In the genomic region with DNA sequence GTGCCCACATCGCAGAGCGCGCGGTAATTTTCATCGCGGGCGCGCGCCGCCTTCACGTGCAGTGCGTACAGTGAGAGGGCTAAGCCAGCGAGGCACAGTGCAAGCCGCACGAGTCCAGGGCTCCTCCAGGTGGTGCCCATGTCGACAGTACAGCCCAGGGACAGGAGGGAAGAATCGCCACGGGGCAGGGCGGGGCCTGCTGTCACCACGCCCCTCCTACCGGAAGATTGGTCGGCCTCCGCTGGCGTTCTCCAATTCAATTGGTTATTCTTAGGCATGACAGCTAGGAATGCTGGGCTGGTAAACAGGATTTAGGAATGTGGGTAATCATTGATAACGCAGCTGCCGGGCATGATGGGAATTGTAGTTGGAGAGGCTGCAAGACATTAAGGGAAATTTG, we compare ENCODE assay signal across 8 mouse cellular contexts. TPM values are rescaled to one million over a fixed set of nuclear protein-coding genes. Genes with fewer than 3 reads are reported as not detected.
DNase-seq lines count a peak whose midpoint lies in the region; ATAC-seq and TF ChIP-seq lines count a peak whose summit lies in the region.

A gene (minus strand): TSS at position 13 of the 400 bp plus-strand sequence.
A gene (minus strand): TSS at position 176 of the 400 bp plus-strand sequence.

- no peaks in the 10 kb centered on the region for H3K9me3 ChIP-seq in heart, embryonic 10.5 days
- no peaks in the 10 kb centered on the region for H3K9me3 ChIP-seq in kidney, embryonic 14.5 days (ENCODE audit: control insufficient read depth, low read length)
- H3K9me3 ChIP-seq in limb, embryonic 14.5 days (ENCODE audit: control insufficient read depth, low read length) = no peaks in the 10 kb centered on the region
- no peaks in the 10 kb centered on the region for H3K9me3 ChIP-seq in midbrain, embryonic 16.5 days (replicated peaks; ENCODE audit: control insufficient read depth, low read length, poor library complexity, severe bottlenecking)

- peak within 1 kb of the TSS; percentile 72 for H3K9ac ChIP-seq in kidney, embryonic 14.5 days (ENCODE audit: low read depth, low read length)
- H3K9ac ChIP-seq in limb, embryonic 14.5 days (ENCODE audit: low read depth, low read length, severe bottlenecking) = peak within 1 kb of the TSS; percentile 58
- H3K9ac ChIP-seq in midbrain, embryonic 16.5 days (ENCODE audit: low read depth, low read length) = peak within 1 kb of the TSS; percentile 77

- H3K4me1 ChIP-seq in embryonic fibroblast, embryonic 13.5 days (ENCODE audit: control insufficient read depth, insufficient read depth, low read length) = no peaks in the 10 kb centered on the region
- peaks cover 13% of the 10 kb centered on the region for H3K4me1 ChIP-seq in heart, embryonic 10.5 days
- H3K4me1 ChIP-seq in kidney, embryonic 14.5 days (ENCODE audit: control insufficient read depth, insufficient read depth, low read length) = peaks cover 7% of the 10 kb centered on the region; the same call in 1 of the 2 replicates
- H3K4me1 ChIP-seq in limb, embryonic 14.5 days (ENCODE audit: control insufficient read depth, insufficient read depth, low read length) = peaks cover 4% of the 10 kb centered on the region
- H3K4me1 ChIP-seq in midbrain, embryonic 16.5 days (ENCODE audit: control insufficient read depth, insufficient read depth, low read length) = peaks cover 8% of the 10 kb centered on the region
- H3K4me1 ChIP-seq in spleen, adult 2 months (ENCODE audit: control insufficient read depth, insufficient read depth, insufficient read length) = peaks cover 2% of the 10 kb centered on the region; the same call in 1 of the 2 replicates

- whole genome bisulfite sequencing in heart, embryonic 10.5 days = under 1% methylated on average over 26 of the region's 26 CpGs
- WGBS in kidney, embryonic 14.5 days = under 1% methylated on average over 26 of the region's 26 CpGs
- WGBS in limb, embryonic 14.5 days = under 1% methylated on average over 26 of the region's 26 CpGs
- 0% methylated on average over 26 of the region's 26 CpGs for WGBS in midbrain, embryonic 16.5 days
- WGBS in spleen, adult 2 months = under 1% methylated on average over 26 of the region's 26 CpGs

- TF ChIP-seq CTCF in embryonic fibroblast, embryonic 13.5 days (IDR thresholded peaks at IDR 0.05; ENCODE audit: borderline replicate concordance, insufficient read depth, low read length) = peak; percentile 73; the same call in 1 of the 2 replicates
- 0 out of 2 replicates have a peak, but pooled peaks have one; percentile 11 for TF ChIP-seq CTCF in spleen, adult 2 months (IDR thresholded peaks at IDR 0.05; ENCODE audit: extremely low read depth, insufficient read depth, insufficient read length, insufficient replicate concordance)

- TF ChIP-seq POLR2A in embryonic fibroblast, embryonic 13.5 days (IDR thresholded peaks at IDR 0.05; ENCODE audit: low read depth, low read length) = peak; percentile 91
- TF ChIP-seq POLR2A in limb, embryonic 14.5 days (IDR thresholded peaks at IDR 0.05; ENCODE audit: borderline replicate concordance, extremely low read depth, insufficient read depth, insufficient read length) = 0 out of 2 replicates have a peak, but pooled peaks have one; percentile 40
- no peak for TF ChIP-seq POLR2A in spleen, adult 2 months (IDR thresholded peaks at IDR 0.05; ENCODE audit: low read depth, low read length)

- peak within 1 kb of the TSS; percentile 88 for H3K4me2 ChIP-seq in kidney, embryonic 14.5 days (replicated peaks; ENCODE audit: low read depth, low read length)
- H3K4me2 ChIP-seq in limb, embryonic 14.5 days (replicated peaks; ENCODE audit: low read depth, low read length, severe bottlenecking) = peak within 1 kb of the TSS; percentile 63
- H3K4me2 ChIP-seq in midbrain, embryonic 16.5 days (ENCODE audit: low read length) = peak within 1 kb of the TSS; percentile 82

- H3K36me3 ChIP-seq in heart, embryonic 10.5 days = peaks cover 17% of the 10 kb centered on the region
- H3K36me3 ChIP-seq in kidney, embryonic 14.5 days (ENCODE audit: control insufficient read depth, insufficient read depth, low read length) = peaks cover 16% of the 10 kb centered on the region; the same call in 1 of the 2 replicates
- peaks cover 28% of the 10 kb centered on the region for H3K36me3 ChIP-seq in limb, embryonic 14.5 days (ENCODE audit: control insufficient read depth, insufficient read depth, low read length)
- H3K36me3 ChIP-seq in midbrain, embryonic 16.5 days (ENCODE audit: control insufficient read depth, insufficient read depth, low read length) = peaks cover 11% of the 10 kb centered on the region
- no peaks in the 10 kb centered on the region; the same call in 1 of the 2 replicates for H3K36me3 ChIP-seq in spleen, adult 2 months (ENCODE audit: control insufficient read depth, insufficient read depth, low read length)

- peak; percentile 97 for ATAC-seq in kidney, embryonic 14.5 days (ENCODE audit: low FRiP score, low TSS enrichment)
- peak; percentile 96 for ATAC-seq in limb, embryonic 14.5 days (ENCODE audit: low FRiP score, low read depth)
- peak; percentile 97 for ATAC-seq in midbrain, embryonic 16.5 days

- peak within 1 kb of the TSS; percentile 64 for H3K4me3 ChIP-seq in embryonic fibroblast, embryonic 13.5 days (ENCODE audit: insufficient read depth, low read length)
- H3K4me3 ChIP-seq in heart, embryonic 10.5 days = peak within 1 kb of the TSS; percentile 72
- peak within 1 kb of the TSS; percentile 70 for H3K4me3 ChIP-seq in kidney, embryonic 14.5 days (ENCODE audit: low read length)
- H3K4me3 ChIP-seq in limb, embryonic 14.5 days (replicated peaks; ENCODE audit: low read length) = peak within 1 kb of the TSS; percentile 50
- H3K4me3 ChIP-seq in midbrain, embryonic 16.5 days (ENCODE audit: low read depth, low read length) = peak within 1 kb of the TSS; percentile 69
- H3K4me3 ChIP-seq in spleen, adult 2 months (ENCODE audit: extremely low read depth, insufficient read depth, insufficient read length) = peak within 1 kb of the TSS; percentile 57

- no peak within 1 kb of the TSS; the same call in 1 of the 2 replicates for H3K27ac ChIP-seq in embryonic fibroblast, embryonic 13.5 days (ENCODE audit: insufficient read depth, low read length)
- peak within 1 kb of the TSS; percentile 86 for H3K27ac ChIP-seq in heart, embryonic 10.5 days
- peak within 1 kb of the TSS; percentile 71 for H3K27ac ChIP-seq in kidney, embryonic 14.5 days (ENCODE audit: low read depth, low read length)
- H3K27ac ChIP-seq in limb, embryonic 14.5 days (replicated peaks; ENCODE audit: low read depth, low read length) = peak within 1 kb of the TSS; percentile 53
- H3K27ac ChIP-seq in midbrain, embryonic 16.5 days (ENCODE audit: low read length) = peak within 1 kb of the TSS; percentile 84
- H3K27ac ChIP-seq in spleen, adult 2 months (ENCODE audit: insufficient read depth, low read length) = peak within 1 kb of the TSS; percentile 30

- H3K27me3 ChIP-seq in heart, embryonic 10.5 days (ENCODE audit: insufficient read depth, poor library complexity, severe bottlenecking) = no peaks in the 10 kb centered on the region
- H3K27me3 ChIP-seq in kidney, embryonic 14.5 days (ENCODE audit: control insufficient read depth, insufficient read depth, low read length) = no peaks in the 10 kb centered on the region
- H3K27me3 ChIP-seq in limb, embryonic 14.5 days (ENCODE audit: control insufficient read depth, insufficient read depth, low read length) = no peaks in the 10 kb centered on the region
- H3K27me3 ChIP-seq in midbrain, embryonic 16.5 days (ENCODE audit: control insufficient read depth, insufficient read depth, low read depth, low read length) = no peaks in the 10 kb centered on the region
- no peaks in the 10 kb centered on the region for H3K27me3 ChIP-seq in spleen, adult 2 months (ENCODE audit: control insufficient read depth, insufficient read depth, low read length)

- DNase-seq in B cell, adult 2 months = peak; percentile 89 to 91
- DNase-seq in brain, adult 2 months (ENCODE audit: low read depth, low spot score) = peak; percentile 99
- peak; percentile 99 for DNase-seq in heart, embryonic 10.5 days (ENCODE audit: low spot score)
- DNase-seq in limb, embryonic 14.5 days (ENCODE audit: low spot score) = peak; percentile 99
- peak; percentile 64 to 87 for DNase-seq in spleen, adult 2 months (ENCODE audit: low read depth in 1 of 2, low spot score in 2 of 2)

RNA-seq across cellular contexts. Expression of the first gene that starts in this region (rescaled TPM):
- not detected in 2 replicates for polyA plus RNA-seq in embryonic fibroblast, embryonic 13.5 days (2011; ENCODE audit: insufficient read length, low read depth, missing spikeins)
- not detected in 2 replicates for polyA plus RNA-seq in heart, embryonic 10.5 days (2016; fragmentation: Nextera tagmentation; extraction: Ambion mirVana)
- not detected in 2 replicates for polyA plus RNA-seq in kidney, embryonic 14.5 days (2014; fragmentation: Nextera tagmentation; extraction: Ambion mirVana)
- not detected in 2 replicates for polyA plus RNA-seq in limb, embryonic 14.5 days (2012; rRNA removed)
- polyA plus RNA-seq in limb, embryonic 14.5 days (2014; fragmentation: Nextera tagmentation; extraction: Ambion mirVana) = not detected in 2 replicates
- polyA plus RNA-seq in midbrain, embryonic 16.5 days (2015; fragmentation: Nextera tagmentation; extraction: Ambion mirVana) = not detected in 2 replicates
- polyA plus RNA-seq in spleen, adult 2 months (2012; rRNA removed) = not detected in 2 replicates

RNA-seq across cellular contexts. Expression of the second gene that starts in this region (rescaled TPM):
- 107 and 146 TPM in 2 replicates for polyA plus RNA-seq in embryonic fibroblast, embryonic 13.5 days (2011; ENCODE audit: insufficient read length, low read depth, missing spikeins)
- polyA plus RNA-seq in heart, embryonic 10.5 days (2016; fragmentation: Nextera tagmentation; extraction: Ambion mirVana) = 81.7 and 89.4 TPM in 2 replicates
- 125 and 156 TPM in 2 replicates for polyA plus RNA-seq in kidney, embryonic 14.5 days (2014; fragmentation: Nextera tagmentation; extraction: Ambion mirVana)
- polyA plus RNA-seq in limb, embryonic 14.5 days (2012; rRNA removed) = 242 and 335 TPM in 2 replicates
- polyA plus RNA-seq in limb, embryonic 14.5 days (2014; fragmentation: Nextera tagmentation; extraction: Ambion mirVana) = 244 and 256 TPM in 2 replicates
- polyA plus RNA-seq in midbrain, embryonic 16.5 days (2015; fragmentation: Nextera tagmentation; extraction: Ambion mirVana) = 55.1 and 59.5 TPM in 2 replicates
- 46.1 and 61.2 TPM in 2 replicates for polyA plus RNA-seq in spleen, adult 2 months (2012; rRNA removed)
